Mouse (Mus musculus) urinary bladder, postnatal 36 days (tissue): Measurements from ENCODE around the gene Abhd14a.
A peak's percentile ranks its signal among the peaks of the same experiment; 100 is the strongest.

Experiments
- DNase-seq, 2 experiments: peaks; one replicate each; pipeline ENCODE4 v3.0.0; 2022; ENCODE audit warnings: low spot score in 2 of 2, mixed read lengths in 1 of 2

The Abhd14a gene

DNA sequence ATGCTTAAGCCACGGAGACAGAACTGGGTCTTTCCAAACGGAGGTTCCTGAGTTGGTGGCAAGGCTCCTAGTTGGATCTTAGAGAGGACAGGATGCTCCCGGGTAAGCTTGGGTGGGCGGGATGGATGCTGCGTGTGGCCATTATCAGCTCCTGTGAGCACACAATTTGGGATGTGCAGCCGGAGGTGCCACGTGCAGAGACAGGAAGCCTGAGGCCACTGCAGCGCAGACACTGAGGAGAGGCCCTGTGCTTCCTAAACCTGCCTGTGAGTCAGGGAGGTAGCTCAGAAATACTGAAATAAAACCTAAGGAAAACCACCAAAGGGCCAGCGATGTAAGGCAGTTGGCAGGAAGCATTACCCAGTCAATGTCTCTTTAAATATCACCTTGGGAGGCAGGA, 22.3 kb upstream of the Abhd14a start:
- no peak for DNase-seq

DNA sequence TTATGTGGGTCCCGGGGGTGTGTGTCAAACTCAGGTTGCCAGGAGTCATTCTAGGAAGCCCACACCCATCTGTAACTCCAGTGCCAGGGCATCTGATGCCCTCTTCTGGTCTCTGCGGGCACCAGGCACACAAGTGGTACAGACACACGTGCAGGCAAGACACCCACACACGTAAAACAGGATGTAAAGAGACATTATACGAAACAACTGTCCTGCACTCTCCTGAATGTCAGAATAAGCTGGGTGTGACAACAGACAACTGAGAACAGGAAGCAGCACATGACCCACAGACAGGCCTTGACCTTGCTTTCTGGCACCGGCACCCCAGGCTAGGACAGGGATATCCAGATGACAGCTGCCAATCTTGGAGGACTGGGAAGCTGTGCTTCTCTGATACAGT, 21.8 kb upstream of the Abhd14a start:
- DNase-seq: no peak

DNA sequence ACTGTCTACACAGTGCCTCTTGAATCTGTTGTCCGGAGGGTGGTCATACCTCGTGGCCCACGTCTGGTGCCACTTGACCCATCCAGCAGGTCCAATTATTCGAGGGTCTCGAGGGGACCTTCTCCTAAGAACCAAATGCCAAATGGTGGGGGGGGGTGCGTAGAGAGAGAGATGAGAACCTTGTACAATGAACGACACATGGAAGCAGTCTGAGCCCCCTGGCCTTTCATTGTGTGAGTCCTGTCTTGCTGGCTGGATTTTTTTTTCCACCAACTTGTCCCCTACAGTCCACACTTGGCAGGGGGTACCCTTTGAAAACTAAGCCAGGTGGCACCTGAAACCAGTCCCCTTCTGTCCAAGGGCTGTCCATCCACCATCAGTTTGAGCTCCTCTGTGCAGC, 20.3 kb upstream of the Abhd14a start:
- DNase-seq: no peak

DNA sequence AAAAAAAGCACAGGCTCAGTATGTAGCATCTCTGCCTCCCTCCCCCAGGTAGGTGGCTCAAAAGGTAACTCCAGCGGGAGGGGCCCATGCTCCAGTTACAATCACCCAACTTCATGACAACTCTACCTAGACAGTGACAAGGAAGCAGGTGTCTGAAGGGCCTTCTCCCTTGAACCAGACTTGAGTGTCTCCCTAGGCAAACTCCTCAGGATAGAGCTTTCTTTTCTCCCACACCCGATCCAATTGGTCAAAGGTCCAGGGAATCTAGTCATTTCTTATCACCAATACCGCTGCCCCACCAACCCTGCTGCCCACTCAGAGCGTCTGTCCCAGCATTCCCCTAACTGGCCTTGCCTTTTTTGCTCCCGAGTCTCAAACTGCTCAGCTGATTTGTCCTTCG, 19.2 kb upstream of the Abhd14a start:
- no peak for DNase-seq

DNA sequence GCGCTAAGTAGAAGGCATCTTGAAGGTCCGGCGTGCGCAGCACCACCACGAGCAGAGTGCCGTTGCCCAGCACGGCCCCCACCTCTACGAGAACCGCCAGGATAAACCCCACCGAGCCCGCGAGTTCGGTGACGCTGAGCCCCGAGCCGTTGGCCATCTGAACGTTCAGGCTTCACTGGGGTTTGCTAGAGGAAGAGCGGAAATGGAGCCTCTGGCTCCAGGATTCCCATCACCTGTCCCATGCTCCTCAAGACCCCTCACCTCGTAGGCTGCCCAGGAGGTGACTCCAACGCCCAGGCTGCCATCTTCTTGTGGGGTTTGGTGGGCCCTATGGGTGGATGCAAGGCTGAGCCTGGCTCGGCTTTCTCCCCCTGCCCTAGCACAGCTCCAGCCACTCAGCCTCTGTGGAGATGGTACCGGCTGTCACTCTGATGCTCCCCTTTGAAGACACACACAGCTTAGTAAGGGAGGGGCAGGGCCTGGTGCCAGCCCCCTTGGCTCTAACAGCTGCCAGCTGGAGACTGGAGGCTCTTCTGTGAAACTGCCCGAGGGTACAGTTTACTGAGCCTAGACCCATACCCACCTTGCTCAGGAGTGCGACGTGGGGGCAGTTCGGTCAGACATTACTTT, 18.2 kb upstream of the Abhd14a start, which contains the start of gene Gpr62:
Gene Gpr62, minus strand, starts transcription at position 368 of the 630 bp plus-strand sequence.
- no peak for DNase-seq

DNA sequence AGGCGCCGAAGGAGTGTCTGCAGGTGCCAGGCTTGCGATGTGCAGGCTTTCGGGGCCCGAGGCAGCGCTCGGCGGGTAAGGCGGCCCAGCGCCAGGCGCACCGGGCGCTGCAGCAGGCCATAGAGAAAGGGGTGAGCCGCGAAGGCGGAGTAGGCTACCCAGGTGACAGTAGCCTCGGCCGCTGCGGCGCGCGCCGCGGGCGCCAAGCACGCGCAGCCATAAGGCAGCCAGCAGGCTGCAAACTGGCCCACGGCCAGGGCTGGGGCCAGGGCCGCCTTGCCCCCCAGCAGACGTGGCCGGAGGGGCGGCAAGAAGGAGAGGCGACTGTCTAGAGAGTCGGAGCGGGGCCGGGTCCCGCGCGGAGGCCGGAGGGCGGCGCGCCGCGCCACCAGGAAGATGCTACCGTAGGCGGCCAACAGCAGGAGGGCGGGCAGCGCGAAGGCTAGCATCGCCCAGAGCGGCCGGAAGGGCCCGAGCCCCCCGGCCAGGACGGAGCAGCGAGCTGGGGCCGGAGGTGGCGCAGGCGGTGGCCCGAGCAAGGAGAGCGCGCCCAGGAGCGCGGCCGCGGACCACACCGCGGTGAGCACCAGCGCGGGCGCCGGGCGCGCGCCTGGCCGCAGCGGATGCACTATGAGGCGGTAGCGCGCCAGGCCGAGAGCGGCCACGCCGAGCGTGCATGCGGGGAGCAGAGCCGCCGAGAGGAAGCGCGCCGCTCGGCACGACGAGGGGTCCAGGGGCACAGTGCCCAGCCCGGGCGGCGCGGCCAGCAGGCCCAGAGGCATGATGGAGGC, 17.5 kb upstream of the Abhd14a start:
- no peak for DNase-seq

DNA sequence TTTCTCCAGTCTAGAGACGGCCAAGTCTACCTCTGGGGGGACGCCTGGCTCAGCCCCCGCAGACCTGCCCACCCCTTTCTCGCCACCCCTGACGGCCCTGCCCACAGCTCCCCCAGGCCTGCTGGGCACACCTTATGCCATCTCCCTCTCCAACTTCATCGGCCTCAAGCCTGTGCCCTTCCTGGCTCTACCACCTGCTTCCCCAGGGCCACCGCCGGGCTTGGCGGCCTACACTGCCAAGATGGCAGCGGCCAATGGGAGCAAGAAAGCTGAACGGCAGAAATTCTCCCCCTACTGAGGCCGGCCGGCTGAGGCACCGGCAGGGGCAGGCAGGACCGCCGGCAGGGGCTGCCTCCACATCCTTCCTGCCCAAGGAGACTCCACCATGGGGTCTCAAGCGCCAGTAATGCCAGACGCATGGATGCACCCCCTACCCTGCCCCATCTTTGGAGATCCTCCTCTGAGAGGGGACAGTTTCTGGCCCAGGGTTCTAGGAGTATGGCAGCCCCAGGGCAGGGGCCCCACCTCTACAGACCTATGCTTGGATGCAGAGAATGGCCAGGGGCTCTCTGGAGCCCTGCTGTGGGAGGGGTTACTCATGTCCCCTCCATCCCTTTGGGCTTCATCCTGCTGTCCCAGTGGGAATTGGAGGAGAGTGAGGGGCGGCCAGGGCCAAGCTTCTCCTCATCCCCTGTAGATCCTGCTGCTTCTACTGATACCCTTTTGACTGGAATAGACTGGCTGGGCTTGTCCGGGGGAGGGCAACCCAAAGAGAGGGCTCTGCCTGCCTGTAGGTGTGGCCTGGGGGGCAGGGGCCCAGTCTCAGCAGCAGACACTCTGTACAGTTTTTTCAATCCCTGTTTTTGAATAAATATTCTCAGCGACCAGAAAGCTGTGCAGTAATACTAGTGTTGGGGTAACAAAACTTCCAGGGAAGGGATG, 15.9 kb upstream of the Abhd14a start:
- DNase-seq: no peak

DNA sequence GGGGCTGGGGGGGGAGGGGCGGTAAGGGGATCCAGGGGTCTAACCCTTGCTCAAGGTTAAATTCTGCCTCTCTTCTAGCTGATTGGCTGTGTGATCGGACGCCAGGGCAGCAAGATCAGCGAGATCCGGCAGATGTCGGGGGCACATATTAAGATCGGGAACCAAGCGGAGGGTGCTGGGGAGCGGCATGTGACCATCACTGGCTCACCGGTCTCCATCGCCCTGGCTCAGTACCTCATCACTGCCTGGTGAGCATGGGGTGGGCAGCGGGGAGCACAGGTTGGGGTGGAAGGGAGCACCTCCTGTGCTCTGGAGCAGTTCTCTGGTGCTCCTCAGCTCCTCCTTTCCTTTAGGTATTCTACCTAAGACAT, 14.9 kb upstream of the Abhd14a start:
- no peak for DNase-seq

DNA sequence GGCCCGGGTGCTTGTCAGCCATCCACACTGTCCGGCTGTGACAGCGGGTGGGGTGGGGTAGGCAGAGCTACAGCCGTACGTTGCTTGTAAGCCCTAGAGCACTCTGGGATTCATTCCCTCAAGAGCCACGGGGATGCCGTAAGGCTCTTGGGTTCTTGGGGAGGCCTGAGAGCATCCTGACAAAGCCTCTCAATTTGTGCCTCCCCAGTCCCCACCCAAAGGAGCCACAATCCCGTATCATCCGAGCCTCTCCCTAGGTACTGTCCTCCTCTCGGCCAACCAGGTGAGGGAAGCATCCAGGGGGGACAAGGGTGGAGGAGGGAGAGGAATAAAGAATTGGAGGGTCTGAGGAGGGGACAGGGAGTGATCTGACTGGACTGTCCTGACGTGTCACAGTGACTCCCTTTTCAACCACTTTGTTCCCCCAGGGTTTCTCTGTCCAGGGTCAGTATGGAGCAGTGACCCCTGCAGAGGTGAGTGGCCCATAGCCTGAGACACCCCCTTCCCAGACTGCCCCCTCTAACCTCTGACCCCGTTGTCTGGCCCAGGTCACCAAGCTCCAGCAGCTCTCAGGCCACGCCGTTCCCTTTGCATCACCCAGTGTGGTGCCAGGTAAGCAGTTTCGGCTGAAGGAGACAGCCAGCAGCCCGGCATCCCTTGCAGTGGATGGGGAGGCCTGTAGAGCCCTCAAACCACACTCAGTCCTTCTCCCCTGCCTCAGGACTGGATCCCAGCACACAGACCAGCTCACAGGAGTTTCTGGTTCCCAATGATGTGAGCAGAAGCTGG, 14.4 kb upstream of the Abhd14a start:
- no peak for DNase-seq

DNA sequence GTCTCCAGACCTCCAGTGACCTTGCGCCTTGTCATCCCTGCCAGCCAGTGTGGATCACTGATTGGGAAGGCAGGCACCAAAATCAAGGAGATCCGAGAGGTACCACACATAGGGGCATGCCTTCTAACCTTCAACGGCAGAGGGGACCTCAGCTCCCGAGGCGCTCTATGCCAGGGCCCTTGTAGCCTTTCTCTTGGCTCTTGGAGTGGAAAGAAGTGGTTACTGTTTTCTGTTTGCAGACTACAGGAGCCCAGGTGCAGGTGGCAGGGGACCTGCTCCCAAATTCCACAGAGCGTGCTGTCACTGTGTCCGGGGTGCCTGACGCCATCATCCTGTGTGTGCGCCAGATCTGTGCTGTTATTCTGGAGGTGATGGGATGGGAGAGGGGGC, 13.5 kb upstream of the Abhd14a start:
- no peak for DNase-seq

DNA sequence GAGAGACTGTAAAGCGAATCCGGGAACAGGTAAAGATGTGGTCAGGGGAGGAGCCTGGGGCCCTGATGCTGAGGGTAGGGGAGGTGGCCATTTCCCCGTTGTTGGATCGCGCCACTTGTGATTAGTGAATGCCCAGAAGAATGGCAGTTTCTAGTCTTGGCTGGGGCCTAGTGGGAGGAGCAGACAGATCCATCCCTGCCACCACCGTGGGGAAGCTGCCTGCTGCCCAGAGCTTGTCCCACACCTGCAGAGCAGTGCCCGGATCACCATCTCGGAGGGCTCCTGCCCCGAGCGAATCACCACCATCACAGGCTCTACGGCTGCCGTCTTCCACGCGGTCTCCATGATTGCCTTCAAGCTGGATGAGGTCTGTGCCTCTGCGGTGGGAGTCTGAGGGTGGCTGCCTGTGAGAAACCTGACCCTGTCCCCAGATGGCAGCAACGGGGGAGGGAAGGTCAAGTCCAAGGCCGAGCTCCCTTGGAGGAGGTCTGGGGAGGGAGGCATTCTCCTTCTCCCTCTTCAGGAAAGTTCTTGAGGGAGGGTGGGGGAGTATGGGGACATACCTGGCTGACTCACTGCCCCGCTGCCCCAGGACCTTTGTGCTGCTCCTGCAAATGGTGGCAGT, 13.0 kb upstream of the Abhd14a start:
- DNase-seq: no peak

DNA sequence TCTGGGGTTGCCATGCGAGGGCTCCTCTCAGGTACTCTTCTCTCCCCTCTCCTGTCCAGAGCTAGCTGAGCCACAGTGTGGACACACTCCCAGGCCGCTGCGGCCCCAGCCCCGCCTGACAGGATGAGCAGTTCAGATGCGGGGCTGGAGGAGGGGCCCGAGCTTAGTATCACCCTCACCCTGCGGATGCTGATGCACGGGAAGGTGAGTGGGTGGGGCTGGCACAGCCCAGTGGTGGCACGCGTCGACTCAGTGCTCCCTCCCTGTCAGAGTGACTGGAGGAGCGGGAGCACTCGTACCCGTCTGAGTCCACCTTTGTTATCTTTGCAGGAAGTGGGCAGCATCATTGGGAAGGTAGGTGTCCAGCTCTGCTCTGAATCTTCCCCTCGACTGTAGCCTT, 12.5 kb upstream of the Abhd14a start:
- no peak for DNase-seq

DNA sequence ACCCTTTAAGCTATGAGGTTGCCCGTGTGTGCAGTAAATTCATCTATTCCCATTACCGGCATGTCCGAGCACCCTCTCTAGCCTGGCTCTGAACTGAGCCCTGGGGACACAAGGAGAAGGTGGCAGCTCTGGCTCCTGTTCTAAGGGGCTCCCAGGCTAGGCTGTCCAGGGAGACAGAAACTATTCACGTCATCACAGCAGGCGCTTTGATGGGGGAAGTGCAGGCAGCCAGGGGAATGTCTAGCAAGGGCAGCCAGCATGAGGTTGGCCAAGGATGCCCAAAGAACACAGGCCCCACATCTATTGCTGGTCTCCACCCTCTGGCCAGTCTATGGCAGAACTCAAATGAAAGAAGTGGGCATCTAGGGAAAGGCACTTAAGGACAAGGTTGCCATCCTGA, 10.4 kb upstream of the Abhd14a start:
- DNase-seq: no peak

DNA sequence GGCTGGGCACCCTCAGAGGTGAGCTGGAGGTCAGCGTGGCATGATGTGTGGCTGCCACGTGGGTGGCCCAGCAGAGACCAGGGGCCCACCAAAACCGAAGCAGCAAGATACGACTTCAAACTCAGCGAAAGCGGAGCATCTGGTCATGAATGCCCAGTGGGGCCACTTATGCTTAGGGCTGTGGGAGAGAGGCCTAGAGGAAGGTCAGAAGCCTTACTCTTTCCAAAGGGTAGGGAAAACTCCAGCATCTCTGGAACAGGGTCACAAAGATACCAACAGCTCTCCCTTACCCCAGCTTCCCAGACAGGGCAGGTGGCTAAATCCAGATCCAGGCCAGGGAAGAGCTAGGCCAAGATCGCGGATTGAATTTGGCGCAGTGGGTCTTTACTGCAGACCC, 9.7 kb upstream of the Abhd14a start:
- DNase-seq: no peak

DNA sequence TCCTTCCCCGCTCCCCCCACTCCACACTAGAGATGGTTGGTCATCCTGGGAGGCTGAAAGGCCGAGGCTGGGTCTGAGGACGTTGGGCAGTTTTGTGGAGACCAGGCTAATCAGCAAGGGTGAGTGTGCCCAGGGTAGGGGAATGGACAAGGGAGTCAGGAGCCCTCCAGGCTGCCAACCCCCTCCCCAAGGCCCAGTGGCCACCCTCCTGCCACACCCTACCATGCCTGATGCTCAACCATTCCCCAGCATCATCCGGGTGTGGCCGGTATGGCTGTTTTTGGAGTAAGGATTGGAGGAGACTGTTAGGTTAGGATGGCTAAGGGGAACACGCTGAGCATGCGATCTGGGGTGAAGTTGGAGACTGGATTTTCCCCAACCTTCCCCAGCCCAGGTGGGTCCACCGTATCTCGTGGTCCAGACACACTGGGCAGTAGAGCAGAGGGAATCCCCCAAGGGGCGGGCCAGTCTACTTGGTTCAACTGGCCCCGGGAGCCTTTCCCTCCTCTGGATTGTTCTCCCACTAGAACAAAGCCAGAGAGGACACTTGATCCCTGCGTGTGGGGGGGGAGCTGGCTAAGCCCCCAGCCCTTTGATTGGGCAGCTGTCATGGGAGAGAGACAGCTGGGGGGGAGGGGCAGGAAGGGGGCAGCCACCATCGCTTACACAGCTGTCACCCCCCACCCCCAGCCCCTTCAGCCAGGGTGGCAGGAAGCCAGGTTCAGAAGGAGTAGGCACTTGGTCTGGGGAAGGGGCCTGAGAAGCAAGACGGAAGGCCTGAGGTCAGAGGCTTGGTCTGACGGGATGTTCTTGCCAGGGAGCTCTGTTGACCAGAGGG, 9.1 kb upstream of the Abhd14a start:
- no peak for DNase-seq

DNA sequence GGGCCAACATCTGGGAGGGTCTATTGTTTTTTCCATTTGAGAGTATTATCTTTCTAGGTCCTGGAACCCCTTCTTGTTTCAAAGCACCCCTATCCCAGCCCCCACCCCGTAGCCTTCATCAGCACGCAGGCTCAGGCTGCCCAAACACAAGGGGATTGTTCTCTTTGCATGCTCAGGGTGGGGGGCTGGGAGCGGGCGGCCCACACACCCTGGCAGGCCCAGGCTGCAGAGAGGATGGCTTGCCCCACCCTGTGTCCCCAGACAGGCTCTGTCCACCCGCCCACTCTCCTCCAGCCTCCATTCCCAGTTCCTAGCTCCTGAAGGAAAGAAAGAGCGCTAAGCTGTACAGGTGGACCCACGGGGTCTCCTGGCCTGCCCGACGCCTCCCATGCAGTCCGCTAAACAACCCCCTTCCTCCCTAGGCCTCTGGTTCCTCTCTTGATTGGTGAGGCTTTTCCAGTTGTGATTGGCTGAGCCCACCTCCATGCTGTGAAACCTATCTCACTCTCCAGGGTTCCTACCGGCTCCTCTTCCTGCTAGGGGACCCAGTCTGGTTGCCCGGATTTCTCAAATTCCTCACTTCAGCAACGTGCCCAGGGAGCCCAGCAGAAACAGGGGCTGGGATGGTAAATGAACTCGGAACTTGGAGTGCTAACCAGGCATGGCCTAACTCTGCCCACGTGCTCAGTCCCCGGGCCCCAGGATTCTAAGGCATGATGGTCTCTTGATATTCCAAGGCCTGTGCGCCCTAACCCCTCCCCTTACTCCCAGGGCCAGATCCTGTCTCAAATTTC, 7.6 kb upstream of the Abhd14a start:
- DNase-seq: no peak

DNA sequence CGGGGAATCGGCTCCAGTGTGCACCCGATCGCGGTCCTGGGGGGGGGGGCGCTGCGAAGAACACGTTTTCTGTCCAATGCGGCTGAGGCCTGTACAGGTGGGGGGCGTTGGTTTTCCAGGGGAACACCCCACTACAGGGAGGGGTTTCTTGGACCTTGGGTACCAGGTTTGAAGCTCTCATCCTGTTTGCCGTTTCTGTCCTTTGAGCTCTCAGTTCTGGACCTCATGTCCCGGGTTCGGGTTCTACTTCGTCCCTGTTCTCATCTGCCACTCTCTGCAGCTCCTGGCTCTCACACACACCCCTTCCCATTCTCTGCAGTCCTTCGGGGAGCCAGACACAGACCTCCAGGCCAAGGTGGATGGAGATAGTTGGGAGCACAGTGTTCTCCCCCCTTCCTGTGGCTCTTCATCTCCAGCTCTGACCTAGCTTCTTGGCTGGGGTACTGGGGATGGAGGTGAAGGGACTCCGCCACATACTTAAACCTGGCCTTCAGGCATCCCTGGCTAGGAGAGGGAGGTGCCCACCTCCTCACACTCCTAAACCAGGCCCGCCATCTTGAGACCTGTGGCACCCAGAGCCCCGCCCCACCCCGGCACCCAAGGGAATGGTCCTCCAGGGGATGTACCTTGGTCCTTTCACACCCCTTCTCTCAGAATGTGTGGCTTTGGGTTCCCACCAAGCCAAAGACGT, 6.7 kb upstream of the Abhd14a start:
- DNase-seq: no peak

DNA sequence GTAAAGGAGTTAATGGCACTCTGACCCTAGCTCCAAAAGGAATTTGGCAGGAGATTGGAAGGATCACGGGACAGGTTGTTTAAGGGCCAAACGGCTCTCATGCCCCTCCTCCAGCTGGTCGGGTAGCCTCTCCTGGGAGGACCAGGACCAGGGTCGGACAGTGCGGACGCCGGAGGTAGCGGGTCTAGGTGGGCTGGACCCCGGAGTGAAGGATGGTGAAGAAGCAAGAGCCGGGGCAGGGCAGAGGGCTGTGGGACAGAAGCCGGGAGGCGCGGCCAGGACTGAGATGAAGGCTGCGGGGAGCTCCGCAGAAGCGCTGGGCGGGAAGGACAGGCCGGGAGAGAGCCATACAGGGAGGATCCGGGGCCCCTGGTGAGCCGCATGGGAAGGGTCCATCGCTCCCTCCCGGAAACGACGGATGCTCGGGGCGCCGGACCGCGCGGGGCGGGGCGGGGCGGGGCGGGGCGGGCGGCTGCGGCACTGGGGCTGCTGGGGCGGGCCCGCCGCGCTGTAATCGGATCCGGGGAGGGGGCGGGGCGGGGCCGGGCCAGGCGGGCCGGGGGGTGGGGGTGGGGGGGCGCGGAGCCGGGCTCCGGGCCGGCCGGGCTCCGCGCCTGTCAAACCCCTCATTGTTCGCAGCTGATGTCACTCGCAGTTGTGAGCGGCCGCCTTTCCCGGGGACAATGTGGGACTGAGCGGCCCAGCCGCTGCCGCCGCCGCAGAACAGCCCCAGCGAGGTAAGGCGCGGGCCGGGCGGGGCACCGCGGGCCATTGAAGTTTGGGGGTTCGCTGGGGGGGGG, 6.0 kb upstream of the Abhd14a start, which contains the start of gene Pcbp4:
Gene Pcbp4, plus strand, starts transcription at position 21 of the 800 bp plus-strand sequence.
- DNase-seq: peak in 1 of 2 experiments; percentile 50
